Mouse (Mus musculus) myocyte (in vitro differentiated cells): ENCODE data around the gene Mogat2.

ENCODE experiments used
- E2F4 ChIP-seq: IDR thresholded peaks from one replicate; pipeline ENCODE4 v1.6.1; 2011; ENCODE audit warnings: mild to moderate bottlenecking, control low read depth, moderate library complexity; ENCODE audit not compliant: insufficient read depth
- MAX ChIP-seq: IDR thresholded peaks from one replicate; pipeline ENCODE4 v1.6.1; 2011; ENCODE audit warnings: low read depth, mild to moderate bottlenecking, control low read depth
- MYOD1 ChIP-seq, 3 experiments: IDR thresholded peaks; one replicate each; pipeline ENCODE4 v1.6.1; 2011; ENCODE audit warnings: control low read depth in 2 of 3, low read depth in 2 of 3, mild to moderate bottlenecking in 2 of 3, moderate library complexity in 1 of 3; ENCODE audit not compliant: insufficient read length in 2 of 3, control insufficient read depth in 1 of 3
- MYOG ChIP-seq, 3 experiments: IDR thresholded peaks; one replicate each; pipeline ENCODE4 v1.6.1; 2011; ENCODE audit warnings: control low read depth in 2 of 3, low read depth in 2 of 3, mild to moderate bottlenecking in 2 of 3; ENCODE audit not compliant: insufficient read length in 2 of 3, control insufficient read depth in 1 of 3, insufficient read depth in 1 of 3
- POLR2A ChIP-seq: IDR thresholded peaks from one replicate; pipeline ENCODE4 v1.6.1; 2011; ENCODE audit warnings: low read depth, mild to moderate bottlenecking, control low read depth, moderate library complexity; ENCODE audit not compliant: insufficient read length
- TCF3 ChIP-seq: IDR thresholded peaks from one replicate; pipeline ENCODE4 v1.6.1; 2011; ENCODE audit warnings: low read depth, control low read depth; ENCODE audit not compliant: insufficient read length
- USF1 ChIP-seq: IDR thresholded peaks from one replicate; pipeline ENCODE4 v1.6.1; 2011; ENCODE audit warnings: low read depth, mild to moderate bottlenecking, control low read depth, moderate library complexity

DNA sequence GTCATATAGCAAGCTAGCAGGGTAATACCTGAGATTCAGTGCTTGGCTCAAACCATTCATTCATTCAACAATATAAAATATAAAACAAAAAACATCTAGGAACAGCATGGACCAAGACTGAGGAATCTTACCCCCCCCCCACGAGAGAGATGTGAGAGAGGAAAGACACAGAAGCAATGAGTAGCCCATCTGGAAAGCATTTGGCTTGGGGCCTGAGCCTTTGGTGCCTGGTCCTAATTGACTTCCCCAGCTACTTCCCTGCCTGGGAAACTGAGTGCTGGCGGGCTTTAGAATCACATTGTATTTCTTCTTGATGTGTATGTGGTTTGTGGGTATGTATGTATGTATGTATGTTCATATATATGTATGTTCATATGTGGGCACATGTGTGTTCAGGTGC lies 2.8 kb downstream of the Mogat2 start:
- TF ChIP-seq TCF3 (no peak), E2F4 (no peak), POLR2A (no peak), MYOG (IDR thresholded peaks at IDR 0.05; ENCODE audit: control insufficient read depth in 1 of 3, insufficient read depth in 1 of 3, insufficient read length in 2 of 3, low read depth in 2 of 3) (no peak), MYOD1 (IDR thresholded peaks at IDR 0.05; ENCODE audit: control insufficient read depth in 1 of 3, insufficient read length in 2 of 3, low read depth in 2 of 3) (no peak), USF1 (no peak), MAX (no peak)
